Mouse (Mus musculus) bone marrow, adult 2 months (tissue): ENCODE results near the gene Calhm6.

Experiments
- CTCF ChIP-seq: fragments of 200-500 bp; IDR thresholded peaks from 2 replicates; pipeline ENCODE4 v1.5.1; 2011; ENCODE audit warnings: low read length, control low read depth; ENCODE audit not compliant: control insufficient read depth, insufficient read depth
- POLR2A ChIP-seq: fragments of 200-500 bp; IDR thresholded peaks from 2 replicates; pipeline ENCODE4 v1.6.1; 2011; ENCODE audit warnings: low read depth, mild to moderate bottlenecking, control low read depth, low read length, borderline replicate concordance; ENCODE audit not compliant: control insufficient read depth

GRCm38 (mm10) chr10:34136432-34136831 lies 8.6 kb upstream of the Calhm6 start:
- TF ChIP-seq CTCF (no peak), POLR2A (no peak)
